Mouse (Mus musculus) c-Kit-positive CD71-positive TER-119-positive erythroid progenitor cells, embryonic 14.5 days (primary cell): Measurements from ENCODE around the gene Slc9a8.

Source experiments
- DNase-seq: peaks from one replicate; pipeline ENCODE4 v3.0.0-alpha.2; 2013; ENCODE audit warnings: low spot score

Slc9a8 gene

GRCm38 (mm10) chr2:167415970-167416563 lies 5.4 kb upstream of the Slc9a8 start:
- DNase-seq: no peak

GRCm38 (mm10) chr2:167417048-167417447 lies 4.5 kb upstream of the Slc9a8 start:
- no peak for DNase-seq

- DNase-seq: no peak
Measured at GRCm38 (mm10) chr2:167417694-167418093, 3.8 kb upstream of the Slc9a8 start.

- peak; percentile 88 for DNase-seq
Measured at GRCm38 (mm10) chr2:167419204-167419603, 2.3 kb upstream of the Slc9a8 start.

- DNase-seq: no peak
Measured at GRCm38 (mm10) chr2:167420811-167421241, 686 bp upstream of the Slc9a8 start.

- DNase-seq: no peak
Measured at GRCm38 (mm10) chr2:167422150-167422470, 598 bp downstream of the Slc9a8 start.

- DNase-seq: no peak
Measured at GRCm38 (mm10) chr2:167423031-167423611, 1.6 kb downstream of the Slc9a8 start.

- DNase-seq: no peak
Measured at GRCm38 (mm10) chr2:167424040-167424439, 2.5 kb downstream of the Slc9a8 start.

- no peak for DNase-seq
Measured at GRCm38 (mm10) chr2:167424516-167424915, 3.0 kb downstream of the Slc9a8 start.

- no peak for DNase-seq
Measured at GRCm38 (mm10) chr2:167425407-167425806, 3.9 kb downstream of the Slc9a8 start.

GRCm38 (mm10) chr2:167429596-167429995 lies 8.1 kb downstream of the Slc9a8 start:
- no peak for DNase-seq

- DNase-seq: no peak
Measured at GRCm38 (mm10) chr2:167430737-167431417, 9.4 kb downstream of the Slc9a8 start.

- no peak for DNase-seq
Measured at GRCm38 (mm10) chr2:167431418-167431776, 9.9 kb downstream of the Slc9a8 start.

- no peak for DNase-seq
Measured at GRCm38 (mm10) chr2:167434570-167434969, 13.1 kb downstream of the Slc9a8 start.

- no peak for DNase-seq
Measured at GRCm38 (mm10) chr2:167435631-167436030, 14.1 kb downstream of the Slc9a8 start.

- DNase-seq: no peak
Measured at GRCm38 (mm10) chr2:167436371-167436770, 14.9 kb downstream of the Slc9a8 start.

GRCm38 (mm10) chr2:167439422-167439821 lies 17.9 kb downstream of the Slc9a8 start:
- no peak for DNase-seq

- no peak for DNase-seq
Measured at GRCm38 (mm10) chr2:167443411-167444193, 22.1 kb downstream of the Slc9a8 start.

GRCm38 (mm10) chr2:167445911-167446780 lies 24.6 kb downstream of the Slc9a8 start:
- DNase-seq: no peak

- DNase-seq: no peak
Measured at GRCm38 (mm10) chr2:167447207-167447606, 25.7 kb downstream of the Slc9a8 start.

GRCm38 (mm10) chr2:167447629-167448028 lies 26.1 kb downstream of the Slc9a8 start:
- peak; percentile 30 for DNase-seq
